Mouse (Mus musculus) thymus, adult 2 months (tissue): Measurements from ENCODE around the gene Gna13.

Experiments
- CTCF ChIP-seq: fragments of 200-500 bp; IDR thresholded peaks from 2 replicates; pipeline ENCODE4 v1.5.1; 2012; ENCODE audit warnings: mild to moderate bottlenecking, control low read depth, low read length, moderate library complexity, borderline replicate concordance; ENCODE audit not compliant: control insufficient read depth, poor library complexity, insufficient read depth; ENCODE audit errors: extremely low read depth
- POLR2A ChIP-seq: fragments of 200-500 bp; IDR thresholded peaks from 2 replicates; pipeline ENCODE4 v1.6.1; 2012; ENCODE audit warnings: mild to moderate bottlenecking, low read length, control low read depth, moderate library complexity; ENCODE audit not compliant: control insufficient read depth, poor library complexity, insufficient read depth; ENCODE audit errors: extremely low read depth

DNA sequence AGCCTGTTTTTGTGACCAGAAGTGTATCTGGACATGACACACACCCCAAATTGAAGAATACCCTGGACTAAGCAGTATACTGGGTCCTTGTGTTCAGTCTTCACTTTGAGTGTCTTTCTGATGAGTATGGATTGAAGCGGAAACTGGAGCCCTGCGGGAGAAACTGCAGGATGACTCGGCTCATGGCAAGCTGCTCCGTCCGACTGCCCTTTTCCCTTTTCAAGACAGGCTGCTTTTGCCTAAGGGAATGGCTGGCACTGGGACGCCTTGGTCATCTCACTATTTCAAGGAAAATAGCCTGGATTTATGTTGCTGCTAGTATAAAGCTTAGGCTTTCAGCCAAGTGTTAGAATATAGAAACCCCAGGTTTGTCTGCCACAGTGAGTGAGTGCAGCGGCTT is 28.6 kb downstream of the Gna13 start:
- TF ChIP-seq POLR2A (no peak), CTCF (no peak)
